Mouse (Mus musculus) heart, embryonic 12.5 days (tissue): Measurements from ENCODE around the gene Runx1. TPM values are rescaled to one million over a fixed set of nuclear protein-coding genes. Genes with fewer than 3 reads are reported as not detected.
A peak's percentile ranks its signal among the peaks of the same experiment; 100 is the strongest.

ENCODE experiments used
- ATAC-seq: fragments of 200-750 bp; cut with Nextera tagmentation; 2 replicates; pipeline ENCODE4 v1.8.0; 2017; ENCODE audit warnings: moderate TSS enrichment, moderate library complexity; ENCODE audit not compliant: insufficient number of reproducible peaks, low FRiP score
- H3K27ac ChIP-seq: fragments of 300-500 bp; sonication (generic); 2 replicates; pipeline ENCODE4 v1.5.1; 2016; ENCODE audit warnings: mild to moderate bottlenecking, moderate library complexity; ENCODE audit not compliant: poor library complexity, severe bottlenecking
- H3K27me3 ChIP-seq: fragments of 300-500 bp; sonication (generic); replicated peaks from 2 replicates; pipeline ENCODE4 v1.6.1; 2016; ENCODE audit warnings: mild to moderate bottlenecking, moderate library complexity
- H3K36me3 ChIP-seq: fragments of 300-500 bp; sonication (generic); 2 replicates; pipeline ENCODE4 v1.6.1; 2016; ENCODE audit warnings: mild to moderate bottlenecking, moderate library complexity
- H3K4me1 ChIP-seq: fragments of 300-500 bp; sonication (generic); replicated peaks from 2 replicates; pipeline ENCODE4 v1.6.1; 2016; ENCODE audit warnings: mild to moderate bottlenecking
- H3K4me2 ChIP-seq: fragments of 300-500 bp; sonication (generic); 2 replicates; pipeline ENCODE4 v1.6.1; 2016; ENCODE audit warnings: mild to moderate bottlenecking, moderate library complexity
- H3K4me3 ChIP-seq: fragments of 300-500 bp; sonication (generic); 2 replicates; pipeline ENCODE4 v1.5.1; 2016; ENCODE audit warnings: mild to moderate bottlenecking
- H3K9ac ChIP-seq: fragments of 300-500 bp; sonication (generic); 2 replicates; pipeline ENCODE4 v1.6.1; 2016; ENCODE audit warnings: mild to moderate bottlenecking, moderate library complexity
- H3K9me3 ChIP-seq: fragments of 300-500 bp; sonication (generic); replicated peaks from 2 replicates; pipeline ENCODE4 v1.6.1; 2016; ENCODE audit warnings: mild to moderate bottlenecking, moderate library complexity
- WGBS: fragments of 180-500 bp; shearing (Covaris S2); methylation state at CpG from one replicate; pipeline ENCODE4 v1.1.7; 2016; 5-methylcytosine and 5-hydroxymethylcytosine counted together
- polyA plus RNA-seq: library from polyadenylated mRNA; unstranded; fragments of >200 nt; fragmentation: Nextera tagmentation; extraction: Ambion mirVana; gene quantifications from 2 replicates; pipeline ENCODE4 v1.2.1, GENCODE M21; 2016

Runx1 gene
- polyA plus RNA-seq, 1 experiment from 2014 or later, result 1.5 TPM

DNA sequence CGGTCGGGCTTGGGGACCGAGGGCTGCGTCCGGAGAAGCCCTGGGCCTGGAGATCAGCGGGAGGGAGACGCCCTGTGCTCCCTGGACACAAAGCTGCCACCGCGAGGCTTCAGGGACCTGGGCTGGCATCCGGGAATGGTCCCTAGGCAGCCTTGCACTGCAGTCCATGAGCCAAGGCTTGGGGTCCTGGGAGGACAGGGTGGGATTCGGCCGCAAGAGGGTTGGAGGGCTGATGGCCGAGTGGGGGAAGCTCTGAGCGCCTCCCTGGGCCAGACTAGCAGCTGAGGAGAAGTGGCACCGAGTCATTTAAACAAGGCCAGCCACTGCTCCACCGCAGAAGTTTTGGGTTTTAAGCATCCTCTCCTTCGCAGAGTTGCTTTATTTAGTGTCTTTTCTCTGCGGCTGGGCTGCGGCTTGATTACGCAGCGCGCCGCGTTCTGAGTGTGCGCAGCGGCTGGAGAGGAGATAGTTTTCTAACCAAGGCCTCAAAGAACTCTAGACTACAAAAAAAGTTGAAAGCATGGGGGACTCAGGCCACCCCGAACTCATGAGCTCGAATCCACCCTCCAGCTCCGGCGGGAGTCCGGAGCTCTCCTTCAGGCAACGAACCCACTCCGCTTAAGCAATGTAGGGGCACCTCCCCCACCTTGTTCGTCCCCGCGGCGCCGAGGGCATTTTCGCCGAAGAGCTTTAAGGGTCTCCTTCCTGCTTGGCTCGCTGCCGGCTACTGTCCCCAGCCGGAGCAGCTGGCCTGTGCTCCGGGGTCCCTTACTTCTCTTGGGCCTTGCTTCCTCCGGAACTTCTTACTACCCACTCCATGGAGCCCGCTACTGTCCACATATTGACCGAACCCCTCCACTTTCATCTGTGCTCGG, 128.0 kb downstream of the Runx1 start:
- H3K36me3 ChIP-seq, result no peaks in the 10 kb centered on the region
- H3K9me3 ChIP-seq, result no peaks in the 10 kb centered on the region
- H3K27me3 ChIP-seq, result peaks cover 45% of the 10 kb centered on the region
- ATAC-seq, result peak; percentile 34; the same call in 1 of the 2 replicates
- H3K9ac ChIP-seq, result peak overlapping the region; percentile 68
- H3K4me2 ChIP-seq, result peak overlapping the region; percentile 97
- peak overlapping the region; percentile 56 for H3K4me3 ChIP-seq
- under 1% methylated on average over 48 of the region's 48 CpGs for WGBS
- no peak overlapping the region for H3K27ac ChIP-seq
- peaks cover 27% of the 10 kb centered on the region for H3K4me1 ChIP-seq

GRCm38 (mm10) chr16:92697227-92697736, 128.7 kb downstream of the Runx1 start:
- H3K4me2 ChIP-seq, result peak overlapping the region; percentile 97
- peak overlapping the region; percentile 56 for H3K4me3 ChIP-seq
- H3K27me3 ChIP-seq, result peaks cover 50% of the 10 kb centered on the region
- H3K9ac ChIP-seq, result peak overlapping the region; percentile 68
- H3K4me1 ChIP-seq, result peaks cover 27% of the 10 kb centered on the region
- H3K9me3 ChIP-seq, result no peaks in the 10 kb centered on the region
- ATAC-seq, result peak; percentile 95
- H3K36me3 ChIP-seq, result no peaks in the 10 kb centered on the region
- no peak overlapping the region for H3K27ac ChIP-seq
- under 1% methylated on average over 53 of the region's 53 CpGs for WGBS

DNA sequence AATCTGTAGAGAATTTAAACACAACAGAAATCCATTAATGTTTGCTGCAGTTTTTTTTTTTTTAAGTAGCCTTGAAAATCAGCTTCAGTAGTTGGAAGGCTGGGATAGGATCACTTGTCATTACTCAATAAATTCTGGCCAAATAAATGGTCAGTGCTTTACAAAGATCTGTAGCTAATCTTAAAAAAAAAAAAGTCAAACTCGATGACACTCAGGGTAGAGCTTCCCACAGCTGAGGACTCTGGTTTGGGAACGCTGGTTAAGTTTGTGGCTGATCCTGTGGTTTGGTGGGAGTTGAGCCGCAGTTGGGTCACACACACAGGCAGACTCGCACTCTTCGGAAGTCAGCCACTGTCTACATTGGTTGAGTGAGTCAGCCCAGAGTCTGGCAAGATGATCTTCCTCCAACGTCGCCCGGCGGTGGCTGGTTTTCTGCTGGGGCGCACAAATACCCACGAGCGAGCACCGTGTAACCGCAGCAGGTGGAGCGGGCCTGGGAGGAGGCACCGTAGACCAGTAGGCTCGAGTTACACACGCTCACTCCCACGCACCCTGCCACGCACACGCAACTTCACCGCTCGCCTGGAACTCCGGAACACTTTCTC, 129.4 kb downstream of the Runx1 start:
- Histone ChIP-seq H3K4me2 (peak overlapping the region; percentile 97), H3K9ac (no peak overlapping the region), H3K9me3 (no peaks in the 10 kb centered on the region), H3K36me3 (no peaks in the 10 kb centered on the region), H3K27me3 (peaks cover 50% of the 10 kb centered on the region), H3K4me3 (peak overlapping the region; percentile 56), H3K27ac (no peak overlapping the region), H3K4me1 (peaks cover 27% of the 10 kb centered on the region)
- WGBS, result under 1% methylated on average over 24 of the region's 24 CpGs
- no peak for ATAC-seq

DNA sequence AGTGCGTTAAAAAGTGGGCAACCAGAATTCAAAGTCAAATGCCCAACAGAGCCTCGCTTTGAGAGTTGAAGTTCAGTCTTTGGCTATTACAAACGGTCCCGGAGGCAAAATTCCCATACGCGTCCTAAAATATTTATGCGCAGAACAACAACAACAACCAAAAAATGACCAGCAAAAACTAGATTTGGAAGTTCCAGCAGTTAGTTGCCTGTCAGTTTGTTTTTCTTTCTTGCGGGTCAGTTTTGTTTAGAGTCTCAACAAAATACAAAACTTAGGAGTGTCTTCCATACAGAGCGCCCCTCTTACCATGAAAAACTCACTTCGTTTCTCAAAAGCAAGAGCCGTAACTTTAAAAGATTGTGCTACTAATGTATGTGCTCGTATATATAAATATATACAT, 130.0 kb downstream of the Runx1 start:
- H3K27me3 ChIP-seq, result peaks cover 51% of the 10 kb centered on the region
- peaks cover 27% of the 10 kb centered on the region for H3K4me1 ChIP-seq
- no peaks in the 10 kb centered on the region for H3K9me3 ChIP-seq
- peak overlapping the region; percentile 40 for H3K4me3 ChIP-seq
- H3K27ac ChIP-seq, result no peak overlapping the region
- peak overlapping the region; percentile 65 for H3K4me2 ChIP-seq
- H3K9ac ChIP-seq, result 0 out of 2 replicates have a peak overlapping the region, but pooled peaks have one; percentile 17
- 11% methylated on average over 12 of the region's 12 CpGs for WGBS
- ATAC-seq, result no peak
- H3K36me3 ChIP-seq, result no peaks in the 10 kb centered on the region

DNA sequence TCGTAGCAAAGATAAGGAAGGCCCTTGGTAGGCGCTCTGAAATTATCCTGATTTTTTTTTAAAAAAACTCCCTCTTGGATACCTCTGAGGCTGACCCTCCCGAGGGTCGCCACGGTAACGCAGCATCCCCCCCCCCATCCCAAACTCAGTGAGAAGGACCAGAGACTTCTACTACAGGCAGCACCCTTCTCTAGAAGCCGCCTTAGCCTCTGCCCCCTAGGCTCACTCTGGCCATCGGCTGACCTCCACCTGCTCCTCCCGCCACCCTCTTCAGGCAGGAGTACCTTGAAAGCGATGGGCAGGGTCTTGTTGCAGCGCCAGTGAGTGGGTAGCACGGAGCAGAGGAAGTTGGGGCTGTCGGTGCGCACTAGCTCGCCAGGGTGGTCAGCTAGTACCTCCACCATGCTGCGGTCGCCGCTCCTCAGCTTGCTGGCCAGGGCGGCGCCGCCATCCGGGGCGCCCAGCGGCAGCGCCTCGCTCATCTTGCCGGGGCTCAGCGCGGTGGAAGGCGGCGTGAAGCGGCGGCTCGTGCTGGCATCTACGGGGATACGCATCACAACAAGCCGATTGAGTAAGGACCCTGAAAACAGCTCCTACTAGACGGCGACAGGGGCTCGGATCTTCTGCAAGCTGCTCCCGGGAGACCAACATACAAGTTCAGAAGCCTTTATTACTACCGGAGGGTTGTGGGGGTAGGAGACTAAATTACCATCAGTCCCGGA, 130.6 kb downstream of the Runx1 start:
- ATAC-seq, result no peak
- H3K4me2 ChIP-seq, result peak overlapping the region; percentile 65
- WGBS, result 1% methylated on average over 43 of the region's 43 CpGs
- peak overlapping the region; percentile 40 for H3K4me3 ChIP-seq
- H3K36me3 ChIP-seq, result no peaks in the 10 kb centered on the region
- peak overlapping the region; percentile 17; the same call in 1 of the 2 replicates for H3K9ac ChIP-seq
- peaks cover 27% of the 10 kb centered on the region for H3K4me1 ChIP-seq
- peaks cover 51% of the 10 kb centered on the region for H3K27me3 ChIP-seq
- no peaks in the 10 kb centered on the region for H3K9me3 ChIP-seq
- no peak overlapping the region for H3K27ac ChIP-seq

GRCm38 (mm10) chr16:92694496-92695106, 131.3 kb downstream of the Runx1 start:
- Histone ChIP-seq H3K27ac (no peak overlapping the region), H3K9ac (no peak overlapping the region), H3K4me2 (peak overlapping the region; percentile 65), H3K9me3 (no peaks in the 10 kb centered on the region), H3K27me3 (peaks cover 54% of the 10 kb centered on the region), H3K4me3 (peak overlapping the region; percentile 40; the same call in 1 of the 2 replicates), H3K4me1 (peaks cover 24% of the 10 kb centered on the region), H3K36me3 (no peaks in the 10 kb centered on the region)
- ATAC-seq, result no peak
- WGBS, result 4% methylated on average over 16 of the region's 19 CpGs

DNA sequence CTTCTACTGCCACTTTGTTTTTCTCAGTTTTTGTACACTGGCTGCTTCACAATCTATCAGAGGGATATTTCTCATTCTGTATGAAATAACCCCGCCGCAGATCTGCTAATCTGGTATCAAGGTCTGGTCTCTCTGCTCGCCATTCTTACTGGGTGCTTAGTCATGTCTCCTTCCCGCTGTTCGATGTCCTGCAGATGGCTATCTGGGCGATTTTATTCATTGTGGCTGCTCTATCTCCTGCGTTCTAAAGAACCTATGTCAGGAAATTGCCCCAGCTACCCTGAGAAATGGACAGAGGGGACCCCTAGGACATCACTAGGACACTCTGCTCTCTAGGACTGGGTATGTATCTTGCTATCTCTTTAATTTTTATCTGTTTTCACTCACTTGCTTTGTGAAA, 135.2 kb downstream of the Runx1 start:
- H3K4me1 ChIP-seq, result peaks cover 7% of the 10 kb centered on the region
- H3K4me2 ChIP-seq, result no peak overlapping the region
- no peak overlapping the region for H3K9ac ChIP-seq
- WGBS, result 65% methylated on average over 7 of the region's 7 CpGs
- no peak overlapping the region for H3K27ac ChIP-seq
- no peaks in the 10 kb centered on the region for H3K36me3 ChIP-seq
- ATAC-seq, result no peak
- H3K4me3 ChIP-seq, result no peak overlapping the region
- H3K27me3 ChIP-seq, result peaks cover 53% of the 10 kb centered on the region
- H3K9me3 ChIP-seq, result no peaks in the 10 kb centered on the region; the same call in 1 of the 2 replicates

- Histone ChIP-seq H3K4me1 (peaks cover 4% of the 10 kb centered on the region), H3K4me2 (no peak overlapping the region), H3K36me3 (no peaks in the 10 kb centered on the region), H3K27me3 (peaks cover 56% of the 10 kb centered on the region), H3K9ac (no peak overlapping the region), H3K4me3 (no peak overlapping the region), H3K27ac (no peak overlapping the region), H3K9me3 (no peaks in the 10 kb centered on the region; the same call in 1 of the 2 replicates)
- ATAC-seq, result no peak
- 92% methylated on average over 21 of the region's 21 CpGs for WGBS
These were observed 137.0 kb downstream of the Runx1 start for GRCm38 (mm10) chr16:92688941-92689340.

DNA sequence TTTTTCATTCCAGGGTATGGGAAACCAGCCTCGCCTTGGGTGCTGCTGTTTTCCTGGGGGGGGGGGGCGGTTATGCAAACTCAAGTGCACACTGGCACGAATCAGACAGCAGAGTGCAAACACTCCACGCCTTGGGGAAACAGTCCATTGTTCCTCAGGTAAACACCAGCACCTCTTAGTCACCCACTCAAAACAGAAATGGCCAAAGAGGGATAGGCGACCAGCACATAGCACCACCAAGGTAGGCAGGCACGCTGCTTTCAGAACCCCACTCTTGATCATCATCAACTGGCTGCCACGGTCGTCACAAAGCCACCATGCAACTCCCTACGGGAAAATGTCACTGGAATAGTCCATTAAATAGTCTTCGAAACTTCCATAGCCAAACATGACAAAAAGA, 139.0 kb downstream of the Runx1 start:
- no peaks in the 10 kb centered on the region for H3K36me3 ChIP-seq
- H3K4me2 ChIP-seq, result no peak overlapping the region
- 91% methylated on average over 10 of the region's 10 CpGs for WGBS
- no peak overlapping the region for H3K9ac ChIP-seq
- no peak overlapping the region for H3K4me3 ChIP-seq
- no peaks in the 10 kb centered on the region; the same call in 1 of the 2 replicates for H3K9me3 ChIP-seq
- no peak for ATAC-seq
- H3K27ac ChIP-seq, result no peak overlapping the region
- H3K4me1 ChIP-seq, result peaks cover 4% of the 10 kb centered on the region
- H3K27me3 ChIP-seq, result peaks cover 53% of the 10 kb centered on the region

GRCm38 (mm10) chr16:92685766-92686315, 140.1 kb downstream of the Runx1 start:
- H3K4me2 ChIP-seq, result no peak overlapping the region
- H3K4me3 ChIP-seq, result no peak overlapping the region
- H3K27ac ChIP-seq, result no peak overlapping the region
- peaks cover 53% of the 10 kb centered on the region for H3K27me3 ChIP-seq
- no peak for ATAC-seq
- H3K4me1 ChIP-seq, result peaks cover 4% of the 10 kb centered on the region
- no peaks in the 10 kb centered on the region; the same call in 1 of the 2 replicates for H3K9me3 ChIP-seq
- H3K36me3 ChIP-seq, result no peaks in the 10 kb centered on the region
- H3K9ac ChIP-seq, result no peak overlapping the region
- 18% methylated on average over 6 of the region's 6 CpGs for WGBS
